Mouse (Mus musculus) cerebellum, adult 11-12 months (tissue): ENCODE data around the gene Cnr2.

ENCODE experiments used
- DNase-seq: peaks from one replicate; pipeline ENCODE4 v3.0.0; 2022

Gene Cnr2

DNA sequence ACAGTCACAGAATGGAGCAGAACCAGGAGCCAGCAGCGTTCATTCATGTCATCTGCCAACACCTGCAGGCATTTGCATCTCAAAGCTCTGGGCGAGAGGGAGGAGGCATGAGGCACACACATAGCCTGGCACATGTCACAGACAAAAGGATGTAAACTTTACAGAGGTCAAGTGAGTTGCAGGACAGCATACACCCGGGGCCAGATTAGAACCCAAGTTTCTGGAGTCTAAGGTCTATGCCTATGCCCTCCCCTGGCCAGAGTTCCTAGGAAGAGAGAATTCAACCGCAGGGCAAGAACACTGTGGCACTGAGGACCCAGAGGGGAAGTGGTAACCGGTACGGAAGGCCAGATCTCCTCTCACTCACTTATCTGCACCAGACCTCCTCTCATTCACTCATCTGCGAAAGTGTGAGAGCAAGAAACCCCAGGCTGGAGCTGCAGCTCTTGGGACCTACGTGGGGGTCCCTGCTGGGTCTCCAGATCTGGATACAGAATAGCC, at the start of gene Cnr2:
TSS of gene Cnr2 (plus strand) at position 324 of the 501 bp plus-strand sequence.
- no peak for DNase-seq

DNA sequence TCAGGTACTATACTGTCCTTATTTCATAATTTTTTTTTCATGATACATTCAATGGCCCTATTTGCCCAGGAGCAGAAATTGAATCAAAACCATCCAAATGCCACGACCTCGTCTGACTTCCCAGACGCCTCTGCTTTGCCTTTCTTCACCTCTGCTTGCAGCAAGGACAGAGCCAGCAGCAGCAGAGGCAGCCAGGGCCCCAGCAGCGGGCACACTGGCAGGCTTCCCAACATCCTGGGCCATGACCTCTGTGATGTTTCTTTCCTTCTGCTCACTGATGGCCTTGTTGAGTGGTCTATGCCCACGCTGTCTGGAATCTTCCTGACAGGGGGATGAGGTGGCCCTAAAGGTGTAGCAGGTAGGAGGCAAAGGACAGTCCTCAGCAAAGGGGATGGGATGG, 47.6 kb upstream of the Cnr2 start:
- no peak for DNase-seq

GRCm38 (mm10) chr4:135850411-135851095, 44.6 kb upstream of the Cnr2 start:
- no peak for DNase-seq

DNA sequence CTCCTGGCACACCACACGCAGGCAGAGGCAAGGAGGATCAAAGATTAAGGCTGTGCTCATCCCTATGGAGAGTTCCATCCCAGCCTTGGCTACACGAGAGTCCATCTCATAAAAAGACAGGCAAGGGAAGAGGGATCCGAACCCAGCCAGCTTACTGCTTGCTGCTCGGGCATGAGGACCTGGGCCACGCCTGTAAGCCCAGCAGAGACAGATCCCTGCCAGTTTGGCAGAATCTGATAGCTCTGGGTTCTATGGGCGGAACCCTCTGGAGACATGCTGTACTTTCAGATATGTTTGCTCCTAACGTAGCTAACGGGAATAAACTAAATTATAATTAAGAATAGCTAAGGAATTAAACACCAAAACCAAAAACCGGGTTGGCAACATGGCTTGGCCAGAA, 43.3 kb upstream of the Cnr2 start:
- DNase-seq: no peak

DNA sequence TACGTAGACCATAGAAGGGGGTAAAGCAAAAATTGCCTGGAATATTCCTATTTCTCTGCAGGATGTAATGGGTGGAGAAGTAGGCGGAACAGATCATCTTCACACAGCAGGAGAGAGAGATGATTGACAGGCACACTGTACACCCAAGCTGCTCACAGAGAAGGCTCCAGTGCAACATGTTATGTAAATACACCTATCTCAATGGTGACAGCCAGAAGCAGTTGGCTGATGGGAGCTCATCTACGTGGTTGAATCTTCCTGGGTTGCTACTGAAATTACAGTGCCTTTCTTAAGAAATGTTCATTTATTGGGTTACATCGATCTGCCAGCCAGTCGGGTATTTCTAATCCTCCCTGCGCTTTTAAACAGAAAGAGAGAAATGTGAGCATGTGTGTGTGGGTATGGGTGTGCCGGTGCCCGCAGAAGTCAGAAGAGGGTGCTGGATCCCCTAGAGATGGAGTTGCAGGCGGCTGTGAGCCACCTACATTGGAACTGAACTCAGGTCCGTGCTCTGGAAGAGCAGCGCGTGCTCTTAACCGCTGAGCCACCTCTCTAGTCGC, 41.1 kb upstream of the Cnr2 start:
- DNase-seq: no peak

DNA sequence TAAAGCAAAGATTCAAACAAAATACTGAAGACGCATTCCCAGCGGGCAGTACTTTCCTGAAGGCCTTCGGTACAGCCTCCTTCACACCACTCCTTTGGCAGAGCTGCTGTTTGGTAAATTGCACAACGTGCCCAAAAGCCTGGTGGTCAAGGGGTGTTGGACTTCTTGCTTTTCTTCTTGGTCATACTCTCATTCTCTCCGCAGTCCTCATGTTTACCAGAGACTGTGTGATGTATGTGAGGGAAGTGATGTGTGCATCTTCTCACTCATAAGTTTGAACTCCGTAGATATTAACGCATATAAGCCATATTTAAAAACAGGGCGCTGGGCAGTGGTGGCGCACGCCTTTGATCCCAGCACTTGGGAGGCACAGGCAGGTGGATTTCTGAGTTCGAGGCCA, 40.6 kb upstream of the Cnr2 start:
- no peak for DNase-seq

- DNase-seq: no peak
Observed at GRCm38 (mm10) chr4:135855080-135855479, 40.1 kb upstream of the Cnr2 start.

GRCm38 (mm10) chr4:135855536-135856222, 39.5 kb upstream of the Cnr2 start, which contains the start of gene Srsf10:
Gene Srsf10, plus strand, starts transcription at chr4:135855747.
- peak; percentile 97 for DNase-seq

DNA sequence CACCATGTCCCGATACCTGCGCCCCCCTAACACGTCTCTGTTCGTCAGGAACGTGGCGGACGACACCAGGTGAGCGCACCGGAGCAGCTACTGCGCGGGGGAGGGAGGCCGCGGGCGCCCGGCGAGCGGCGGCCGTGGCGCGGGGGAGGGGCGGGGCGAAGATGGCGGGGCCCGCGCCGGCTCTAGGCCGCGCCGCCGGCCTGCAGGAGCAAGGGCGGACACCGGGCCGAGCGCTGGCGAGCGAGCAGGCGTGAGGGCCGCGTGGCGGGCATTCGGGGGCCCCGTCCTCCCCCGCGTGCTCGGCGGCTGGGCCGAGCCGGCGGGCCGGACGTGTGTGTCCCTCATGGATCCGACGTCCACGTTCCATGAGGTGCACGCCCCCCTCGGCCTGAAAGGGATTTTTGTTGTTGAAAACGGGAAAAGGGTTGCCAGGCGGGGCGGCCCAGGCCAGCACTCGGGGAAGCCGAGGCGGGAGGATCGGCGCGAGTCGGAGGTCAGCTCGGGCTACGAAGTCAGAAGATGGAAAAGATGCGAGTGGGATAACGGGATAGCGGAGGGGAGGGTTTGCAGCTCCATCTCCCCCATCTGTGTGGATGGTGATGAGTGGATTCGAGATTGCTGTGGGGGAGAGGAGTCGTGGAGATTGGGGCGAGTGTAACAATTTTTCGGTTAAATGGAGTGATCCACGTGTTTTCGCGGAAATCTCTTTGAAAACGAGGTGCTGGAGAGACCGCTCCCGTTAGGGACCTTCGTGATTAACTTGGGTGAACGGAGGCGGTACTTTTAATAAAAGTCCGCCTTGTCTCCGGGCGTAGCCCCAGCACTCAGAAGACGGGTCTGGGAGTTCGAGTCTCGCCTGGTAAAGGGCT, 38.7 kb upstream of the Cnr2 start:
- DNase-seq: peak; percentile 69

DNA sequence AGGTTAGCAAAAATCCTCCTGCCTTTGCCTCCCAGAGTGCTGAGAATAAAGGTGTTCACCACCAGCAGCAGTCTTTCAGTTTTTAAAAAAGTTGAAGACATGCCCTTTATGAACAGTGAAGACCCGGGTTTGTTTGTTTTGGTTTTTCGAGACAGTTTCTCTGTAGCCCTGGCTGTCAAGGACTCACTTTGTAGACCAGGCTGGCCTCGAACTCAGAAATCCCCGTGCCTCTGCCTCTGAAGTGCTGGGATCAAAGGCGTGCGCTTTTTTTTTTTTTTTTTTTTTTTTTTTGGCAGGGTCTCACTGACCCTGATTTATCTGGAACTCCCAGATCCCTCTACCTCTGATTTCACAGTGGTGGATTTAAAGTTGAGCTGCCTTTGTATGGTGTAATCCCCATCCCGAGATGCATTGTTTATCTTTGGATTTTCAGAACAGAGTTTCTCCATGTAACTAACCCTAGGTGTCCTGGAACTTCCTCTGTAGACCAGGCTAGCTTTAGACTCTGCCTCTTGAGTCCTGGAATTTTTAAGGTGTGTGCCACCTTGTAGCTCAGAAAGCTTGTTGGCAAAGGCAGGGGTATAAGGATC, 37.5 kb upstream of the Cnr2 start:
- no peak for DNase-seq

GRCm38 (mm10) chr4:135868996-135869395, 26.2 kb upstream of the Cnr2 start:
- no peak for DNase-seq

GRCm38 (mm10) chr4:135870227-135871023, 24.8 kb upstream of the Cnr2 start:
- no peak for DNase-seq

- DNase-seq: no peak
Observed at GRCm38 (mm10) chr4:135872015-135872414, 23.2 kb upstream of the Cnr2 start.

DNA sequence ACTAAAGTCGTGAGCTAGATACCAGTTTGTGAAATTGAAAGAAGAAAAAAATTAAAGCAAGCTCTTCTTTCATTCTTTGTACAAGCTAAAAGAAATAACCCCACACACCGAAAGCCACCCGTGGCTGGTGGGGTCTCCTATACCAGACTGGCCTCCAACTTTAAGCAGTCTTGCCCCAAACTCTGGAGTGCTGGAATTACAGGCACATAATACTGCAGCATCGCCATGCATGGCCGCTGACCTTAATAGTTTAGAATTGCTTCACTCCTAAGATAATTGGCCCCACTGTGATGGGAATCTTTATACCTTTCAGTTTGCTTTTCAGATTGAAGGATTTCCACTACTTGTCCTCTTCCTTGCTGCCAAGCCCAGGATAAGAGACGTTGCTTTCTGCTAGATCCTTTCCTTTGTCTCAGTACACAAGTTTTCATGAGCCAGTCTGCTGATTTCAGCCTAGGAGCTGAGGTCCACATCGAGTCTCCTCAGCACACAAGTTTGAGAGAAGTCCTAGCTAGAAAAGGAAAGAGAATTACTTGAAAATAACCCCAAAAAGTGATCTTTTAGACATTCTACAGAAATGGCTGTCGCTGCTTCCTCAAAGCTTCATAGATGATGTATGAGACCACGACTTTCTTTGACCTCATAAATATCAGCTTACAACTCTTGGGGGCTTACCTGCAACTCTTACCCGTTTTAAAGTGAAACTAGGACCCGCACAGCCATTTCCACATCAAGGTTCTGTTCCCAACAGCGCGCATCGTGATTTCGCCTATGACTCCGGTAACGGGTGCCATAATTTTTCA, 22.4 kb upstream of the Cnr2 start:
- no peak for DNase-seq

GRCm38 (mm10) chr4:135873526-135874202, 21.5 kb upstream of the Cnr2 start, which contains the start of gene Pnrc2:
Gene Pnrc2, minus strand, starts transcription at chr4:135873850.
- peak; percentile 88 for DNase-seq

- DNase-seq: no peak
Observed at GRCm38 (mm10) chr4:135874564-135875535, 20.3 kb upstream of the Cnr2 start.

DNA sequence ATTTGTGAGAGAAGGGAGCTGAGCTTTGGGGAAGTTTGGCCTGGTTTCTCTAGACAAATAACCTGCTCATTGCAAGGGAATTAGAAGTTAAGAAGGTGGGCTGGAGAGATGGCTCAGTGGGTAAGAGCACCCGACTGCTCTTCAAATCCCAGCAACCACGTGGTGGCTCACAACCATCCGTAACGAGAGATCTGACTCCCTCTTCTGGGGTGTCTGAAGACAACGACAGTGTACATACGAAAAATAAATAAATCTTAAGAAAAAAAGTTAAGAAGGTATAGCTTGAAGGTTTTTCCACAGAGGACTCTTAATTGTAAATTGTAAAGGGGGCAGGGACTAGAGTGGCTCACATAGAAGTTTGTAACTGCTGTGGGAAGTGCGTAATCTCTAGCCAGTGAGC, 19.6 kb upstream of the Cnr2 start:
- DNase-seq: no peak

GRCm38 (mm10) chr4:135875991-135876582, 19.1 kb upstream of the Cnr2 start:
- peak; percentile 47 for DNase-seq
